Mouse (Mus musculus) neural tube, embryonic 11.5 days (tissue): ENCODE results near the gene Timm23. TPM values are rescaled to one million over a fixed set of nuclear protein-coding genes. Genes with fewer than 3 reads are reported as not detected.

Source experiments
- ATAC-seq: fragments of 200-750 bp; cut with Nextera tagmentation; 2 replicates; pipeline ENCODE4 v1.8.0; 2017; ENCODE audit warnings: moderate number of reproducible peaks, mild to moderate bottlenecking, moderate TSS enrichment, moderate library complexity; ENCODE audit not compliant: insufficient read depth, low FRiP score, low TSS enrichment
- DNase-seq: peaks from one replicate; pipeline ENCODE4 v3.0.0-alpha.2; 2015; ENCODE audit warnings: low spot score
- H3K27ac ChIP-seq: fragments of 300-500 bp; sonication (generic); 2 replicates; pipeline ENCODE4 v1.5.1; 2014; ENCODE audit warnings: low read depth, mild to moderate bottlenecking, low read length
- H3K27me3 ChIP-seq: fragments of 300-500 bp; sonication (generic); 2 replicates; pipeline ENCODE4 v1.6.1; 2014; ENCODE audit warnings: mild to moderate bottlenecking, low read length, mixed read lengths; ENCODE audit not compliant: control insufficient read depth, insufficient read depth
- H3K36me3 ChIP-seq: fragments of 300-500 bp; sonication (generic); 2 replicates; pipeline ENCODE4 v1.6.1; 2014; ENCODE audit warnings: mild to moderate bottlenecking, low read length, moderate library complexity, mixed read lengths; ENCODE audit not compliant: control insufficient read depth, insufficient read depth
- H3K4me1 ChIP-seq: fragments of 300-500 bp; sonication (generic); 2 replicates; pipeline ENCODE4 v1.6.1; 2014; ENCODE audit warnings: low read length, mixed read lengths; ENCODE audit not compliant: control insufficient read depth, insufficient read depth
- H3K4me2 ChIP-seq: fragments of 300-500 bp; sonication (generic); 2 replicates; pipeline ENCODE4 v1.6.1; 2014; ENCODE audit warnings: low read depth, mild to moderate bottlenecking, moderate library complexity
- H3K4me3 ChIP-seq: fragments of 300-500 bp; sonication (generic); 2 replicates; pipeline ENCODE4 v1.5.1; 2014; ENCODE audit warnings: low read depth, low read length
- H3K9ac ChIP-seq: fragments of 300-500 bp; sonication (generic); 2 replicates; pipeline ENCODE4 v1.6.1; 2014; ENCODE audit warnings: mild to moderate bottlenecking, low read length
- H3K9me3 ChIP-seq: fragments of 300-500 bp; sonication (generic); 2 replicates; pipeline ENCODE4 v1.6.1; 2016; ENCODE audit warnings: low read length; ENCODE audit not compliant: control insufficient read depth
- WGBS: fragments of 180-500 bp; shearing (Covaris S2); extraction: QIAGEN DNeasy Blood & Tissue Kit; methylation state at CpG from one replicate; pipeline ENCODE4 v1.1.7; 2014; 5-methylcytosine and 5-hydroxymethylcytosine counted together
- polyA plus RNA-seq: library from polyadenylated mRNA; unstranded; fragments of >200 nt; fragmentation: Nextera tagmentation; extraction: Ambion mirVana; gene quantifications from 2 replicates; pipeline ENCODE4 v1.2.1, GENCODE M21; 2014

Gene Timm23
- polyA plus RNA-seq, 1 experiment from 2014 or later = 304 TPM

DNA sequence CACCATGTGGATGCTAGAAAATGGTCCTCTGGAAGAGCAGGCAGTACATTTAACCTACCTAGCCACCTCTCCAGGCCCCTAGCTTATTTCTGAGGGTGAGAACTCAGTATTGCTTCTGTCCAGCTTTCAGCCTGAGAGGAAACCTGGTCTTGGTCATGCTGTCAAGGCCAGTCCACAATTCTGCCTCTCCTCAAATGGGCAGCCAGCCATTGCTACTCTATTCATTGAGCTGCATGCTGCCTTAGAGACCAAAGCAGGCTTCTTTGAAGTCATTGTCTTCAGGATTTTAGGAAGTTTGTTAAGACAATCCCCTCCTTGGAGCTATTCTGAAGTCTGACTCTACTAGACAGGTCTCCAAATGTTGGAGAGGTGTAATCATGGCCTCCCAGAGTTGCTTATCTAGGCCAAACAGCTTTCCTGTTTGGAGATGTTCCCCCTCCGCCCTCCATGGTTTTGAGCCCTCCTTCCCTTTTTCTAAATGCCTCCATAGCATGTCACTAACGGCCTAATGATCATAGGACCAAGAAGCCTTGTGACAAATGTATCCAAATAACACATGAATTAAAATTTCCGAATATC is 33.0 kb downstream of the Timm23 start:
- Histone ChIP-seq H3K9ac (no peak overlapping the region), H3K4me3 (no peak overlapping the region), H3K9me3 (no peaks in the 10 kb centered on the region), H3K4me1 (peaks cover 6% of the 10 kb centered on the region; the same call in 1 of the 2 replicates), H3K36me3 (peaks cover 2% of the 10 kb centered on the region), H3K4me2 (no peak overlapping the region), H3K27ac (no peak overlapping the region), H3K27me3 (no peaks in the 10 kb centered on the region)
- WGBS = 70% methylated on average over 3 of the region's 3 CpGs
- ATAC-seq (no peak), DNase-seq (no peak)

DNA sequence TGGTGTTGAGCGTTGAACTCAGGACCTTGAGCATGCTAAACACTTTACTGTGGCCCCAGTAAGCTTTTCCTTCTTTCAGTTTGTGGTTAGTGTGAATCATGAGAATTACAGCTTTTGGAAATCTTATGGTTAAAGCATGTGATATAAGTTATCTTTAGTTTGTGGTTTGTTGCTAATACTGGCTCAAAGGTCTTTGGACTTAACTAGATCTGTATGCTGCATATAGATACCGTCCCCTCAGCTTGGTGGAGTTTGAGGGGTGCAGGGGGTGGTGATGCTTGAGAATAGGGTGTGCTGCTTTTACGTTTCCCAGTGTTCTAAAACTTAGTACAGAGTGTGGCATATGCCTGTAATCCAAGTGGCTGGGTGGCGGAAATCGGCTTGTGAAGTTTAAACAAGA is 34.4 kb downstream of the Timm23 start:
- Histone ChIP-seq H3K4me3 (no peak overlapping the region), H3K9me3 (no peaks in the 10 kb centered on the region), H3K27me3 (no peaks in the 10 kb centered on the region), H3K9ac (no peak overlapping the region), H3K27ac (no peak overlapping the region), H3K4me1 (peaks cover 6% of the 10 kb centered on the region; the same call in 1 of the 2 replicates), H3K36me3 (no peaks in the 10 kb centered on the region), H3K4me2 (no peak overlapping the region)
- WGBS = 92% methylated on average over 5 of the region's 5 CpGs
- DNase-seq (no peak), ATAC-seq (no peak)

DNA sequence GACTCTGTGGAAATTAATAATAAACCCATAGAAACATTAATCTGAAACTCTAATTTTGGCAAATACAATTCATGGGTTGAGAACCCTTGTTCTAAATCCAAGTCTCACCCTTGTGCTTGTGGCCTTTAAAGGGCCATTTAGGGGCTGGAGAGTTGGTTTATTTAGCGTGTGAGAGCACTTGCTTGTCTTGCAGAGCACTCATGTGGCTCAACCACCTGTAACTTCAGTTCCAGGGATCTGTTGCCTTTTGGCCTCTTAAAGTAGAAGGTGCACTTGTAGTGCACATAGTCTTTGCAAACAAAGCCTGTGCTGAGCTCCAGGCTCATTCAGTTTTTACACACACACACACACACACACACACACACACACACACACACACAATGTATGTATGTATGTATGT is 34.9 kb downstream of the Timm23 start:
- 94% methylated on average over 1 of the region's 1 CpGs for WGBS
- Histone ChIP-seq H3K36me3 (no peaks in the 10 kb centered on the region), H3K9ac (no peak overlapping the region), H3K27me3 (no peaks in the 10 kb centered on the region), H3K4me3 (no peak overlapping the region), H3K27ac (no peak overlapping the region), H3K4me1 (peaks cover 6% of the 10 kb centered on the region; the same call in 1 of the 2 replicates), H3K9me3 (no peaks in the 10 kb centered on the region), H3K4me2 (no peak overlapping the region)
- DNase-seq = no peak
- ATAC-seq = no peak

DNA sequence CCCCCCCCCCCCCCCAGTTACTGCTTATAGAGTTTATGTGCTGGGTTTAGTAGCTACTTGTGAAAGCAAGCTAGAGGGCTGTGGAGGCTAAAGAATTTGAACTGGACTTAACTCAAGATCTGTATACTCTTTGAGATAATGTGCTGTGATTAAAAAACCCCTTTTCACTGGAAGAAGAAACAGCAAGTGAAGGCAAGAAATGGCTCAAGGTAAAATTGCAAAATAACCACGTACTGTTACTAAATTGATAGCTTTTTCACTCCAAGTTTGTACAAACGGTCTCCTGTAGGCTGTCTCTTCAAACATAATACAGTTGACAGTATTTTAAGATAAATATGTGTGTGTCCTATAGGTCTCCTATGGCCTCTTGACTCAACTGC is 35.6 kb downstream of the Timm23 start:
- DNase-seq (no peak), ATAC-seq (no peak)
- no peaks in the 10 kb centered on the region for H3K27me3 ChIP-seq
- no peaks in the 10 kb centered on the region for H3K36me3 ChIP-seq
- 74% methylated on average over 2 of the region's 2 CpGs for WGBS
- peak overlapping the region; percentile 97; the same call in 1 of the 2 replicates for H3K4me2 ChIP-seq
- H3K4me1 ChIP-seq = peaks cover 6% of the 10 kb centered on the region; the same call in 1 of the 2 replicates
- no peak overlapping the region for H3K27ac ChIP-seq
- no peaks in the 10 kb centered on the region for H3K9me3 ChIP-seq
- H3K4me3 ChIP-seq = peak overlapping the region; percentile 48; the same call in 1 of the 2 replicates
- no peak overlapping the region for H3K9ac ChIP-seq

DNA sequence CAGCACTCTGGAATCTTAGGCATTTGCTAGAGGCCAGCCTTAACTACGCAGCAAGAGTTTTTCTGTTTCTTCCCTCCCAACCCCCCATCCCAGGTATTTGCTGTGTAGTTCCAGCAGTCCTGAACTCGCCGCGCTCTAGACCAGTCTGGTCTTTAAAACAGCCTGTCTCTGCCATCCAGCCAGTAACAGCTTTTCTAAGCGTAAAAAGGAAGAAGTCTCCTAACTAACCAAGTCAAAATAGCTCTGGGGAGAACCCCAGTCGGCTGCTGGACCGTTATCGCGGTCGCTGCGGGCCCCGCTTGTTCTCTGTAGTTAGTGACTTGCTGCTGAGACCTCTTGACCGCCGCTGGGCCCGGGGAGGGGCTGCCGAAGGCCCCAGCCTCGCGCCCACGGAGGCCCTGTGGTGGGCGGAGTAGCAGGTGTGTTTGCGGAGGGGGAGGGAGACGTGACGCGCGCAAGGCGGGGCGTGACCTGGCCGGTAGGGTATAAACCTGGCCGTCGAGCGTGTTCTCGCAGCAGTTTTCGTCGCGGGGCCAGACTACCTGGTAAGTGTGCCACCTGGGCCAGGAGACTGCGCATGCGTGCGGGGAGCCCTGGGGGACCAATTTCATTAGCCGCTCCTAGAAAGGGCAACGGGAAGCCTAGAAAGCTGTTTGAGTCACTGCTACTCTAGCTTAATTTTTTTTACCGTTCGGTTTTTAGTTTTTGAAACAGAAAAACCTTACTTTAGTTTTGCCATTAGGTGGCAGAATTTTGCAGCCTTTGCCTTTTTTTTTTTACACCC is 36.2 kb downstream of the Timm23 start:
- Histone ChIP-seq H3K9ac (peak overlapping the region; percentile 69), H3K27me3 (no peaks in the 10 kb centered on the region), H3K4me1 (peaks cover 10% of the 10 kb centered on the region), H3K9me3 (no peaks in the 10 kb centered on the region), H3K4me3 (peak overlapping the region; percentile 48), H3K4me2 (peak overlapping the region; percentile 97), H3K27ac (peak overlapping the region; percentile 27; the same call in 1 of the 2 replicates), H3K36me3 (no peaks in the 10 kb centered on the region)
- ATAC-seq = 0 out of 2 replicates have a peak, but pooled peaks have one; percentile 41
- peak; percentile 68 for DNase-seq
- WGBS = 1% methylated on average over 42 of the region's 42 CpGs

DNA sequence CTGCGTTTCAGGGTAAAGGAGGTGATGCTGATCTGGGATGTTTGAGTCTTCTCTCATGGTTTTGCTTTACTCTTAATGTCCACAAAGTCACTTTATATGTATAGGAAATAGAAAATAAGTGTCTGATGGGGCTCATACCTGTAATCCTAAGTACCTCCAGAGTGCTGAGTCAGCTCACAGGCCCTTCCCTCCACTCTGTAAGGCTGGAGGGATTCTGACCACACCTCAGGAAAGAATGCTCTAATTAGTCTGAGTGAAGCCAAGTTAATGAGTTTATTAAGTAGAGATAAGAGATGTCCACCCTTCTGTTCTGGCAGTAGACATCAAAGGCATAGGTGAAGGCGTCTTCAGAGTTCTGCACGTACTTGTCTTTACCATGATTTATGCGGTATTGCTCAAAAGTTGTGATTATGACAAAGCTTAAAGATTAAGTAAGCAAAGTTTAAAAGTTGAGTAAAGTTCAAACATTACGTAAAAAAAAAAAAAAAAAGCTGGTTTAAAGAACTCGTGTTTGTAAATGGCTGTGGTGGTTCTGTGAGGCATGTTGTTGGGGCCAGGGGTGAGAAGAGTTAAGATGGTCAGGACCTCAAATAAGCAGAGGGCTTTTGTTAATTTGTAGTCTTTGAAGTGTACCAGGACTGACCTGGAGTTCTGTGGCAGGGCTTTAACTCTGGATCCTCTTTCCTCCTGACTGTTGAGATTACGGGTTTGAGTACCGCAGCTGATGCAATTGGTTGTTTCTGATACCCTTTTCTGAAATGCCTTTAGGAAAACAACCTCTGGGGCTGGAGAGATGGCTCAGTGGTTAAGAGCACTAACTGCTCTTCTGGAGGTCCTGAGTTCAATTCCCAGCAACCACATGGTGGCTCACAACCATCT is 37.3 kb downstream of the Timm23 start:
- no peaks in the 10 kb centered on the region for H3K9me3 ChIP-seq
- H3K27ac ChIP-seq = no peak overlapping the region
- DNase-seq (no peak), ATAC-seq (no peak)
- H3K36me3 ChIP-seq = no peaks in the 10 kb centered on the region
- peaks cover 13% of the 10 kb centered on the region for H3K4me1 ChIP-seq
- H3K4me3 ChIP-seq = no peak overlapping the region
- no peaks in the 10 kb centered on the region for H3K27me3 ChIP-seq
- 86% methylated on average over 8 of the region's 8 CpGs for WGBS
- H3K9ac ChIP-seq = no peak overlapping the region
- no peak overlapping the region for H3K4me2 ChIP-seq

DNA sequence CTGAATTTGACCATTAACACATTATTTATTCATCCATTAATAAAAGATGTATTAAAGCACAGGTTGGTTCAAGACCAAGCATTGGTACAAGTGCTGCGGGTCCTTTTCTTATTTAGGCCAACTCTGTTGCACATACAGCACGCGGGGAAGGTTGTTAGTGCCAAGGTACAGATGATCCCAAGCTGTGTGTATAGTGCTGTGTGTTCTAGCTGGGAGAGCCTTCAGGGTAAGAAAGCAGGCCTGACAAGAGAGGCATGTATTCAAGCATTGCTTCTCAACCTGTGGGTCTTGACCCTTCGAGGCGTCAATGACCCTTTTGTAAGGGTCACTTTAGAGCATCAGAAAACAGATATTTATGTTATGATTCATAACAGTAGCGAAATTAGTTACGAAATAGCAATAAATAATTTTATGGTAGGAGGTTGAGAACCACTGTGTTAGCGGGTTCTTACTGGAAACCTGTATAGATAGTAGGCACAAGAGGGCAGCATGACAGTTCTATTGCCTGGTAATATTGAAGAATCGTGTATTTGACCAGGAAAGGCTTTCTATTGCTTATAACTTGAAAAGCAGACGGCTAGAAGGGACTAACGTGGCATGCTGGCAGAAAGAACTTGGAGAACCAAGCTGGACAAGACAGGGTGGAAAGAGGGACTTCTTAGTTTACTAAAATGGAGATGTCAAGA is 38.4 kb downstream of the Timm23 start:
- no peak for ATAC-seq
- H3K27ac ChIP-seq = no peak overlapping the region
- DNase-seq = no peak
- H3K4me2 ChIP-seq = no peak overlapping the region
- WGBS = 91% methylated on average over 11 of the region's 11 CpGs
- H3K9ac ChIP-seq = no peak overlapping the region
- H3K9me3 ChIP-seq = no peaks in the 10 kb centered on the region
- no peaks in the 10 kb centered on the region for H3K36me3 ChIP-seq
- H3K4me1 ChIP-seq = peaks cover 13% of the 10 kb centered on the region
- H3K4me3 ChIP-seq = no peak overlapping the region
- no peaks in the 10 kb centered on the region for H3K27me3 ChIP-seq

DNA sequence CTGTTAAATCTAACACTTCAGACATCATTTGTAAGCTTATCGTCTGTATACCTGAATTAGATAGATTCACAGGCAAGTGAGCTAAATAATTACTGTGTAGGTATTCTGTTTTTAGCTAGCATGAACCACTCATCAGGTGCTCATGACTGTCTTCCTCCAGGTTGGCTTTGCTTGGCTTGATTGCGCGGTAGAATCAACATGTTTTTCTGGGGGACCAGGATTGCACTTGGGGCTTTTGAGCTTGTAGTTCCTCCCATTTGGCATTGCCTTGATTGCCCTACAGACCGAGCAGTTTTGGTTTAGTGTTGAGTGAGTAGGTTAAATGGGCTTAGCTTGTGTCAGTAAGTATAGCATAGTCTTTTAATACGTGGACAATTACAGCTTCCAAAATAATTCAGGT is 39.5 kb downstream of the Timm23 start:
- Histone ChIP-seq H3K4me1 (peaks cover 13% of the 10 kb centered on the region), H3K27me3 (no peaks in the 10 kb centered on the region), H3K9me3 (no peaks in the 10 kb centered on the region), H3K27ac (no peak overlapping the region), H3K36me3 (no peaks in the 10 kb centered on the region), H3K9ac (no peak overlapping the region), H3K4me2 (no peak overlapping the region), H3K4me3 (no peak overlapping the region)
- DNase-seq = no peak
- WGBS = 92% methylated on average over 5 of the region's 5 CpGs
- ATAC-seq = no peak
